Comparison of ENCODE assay signal across 11 mouse cellular contexts in the genomic region with DNA sequence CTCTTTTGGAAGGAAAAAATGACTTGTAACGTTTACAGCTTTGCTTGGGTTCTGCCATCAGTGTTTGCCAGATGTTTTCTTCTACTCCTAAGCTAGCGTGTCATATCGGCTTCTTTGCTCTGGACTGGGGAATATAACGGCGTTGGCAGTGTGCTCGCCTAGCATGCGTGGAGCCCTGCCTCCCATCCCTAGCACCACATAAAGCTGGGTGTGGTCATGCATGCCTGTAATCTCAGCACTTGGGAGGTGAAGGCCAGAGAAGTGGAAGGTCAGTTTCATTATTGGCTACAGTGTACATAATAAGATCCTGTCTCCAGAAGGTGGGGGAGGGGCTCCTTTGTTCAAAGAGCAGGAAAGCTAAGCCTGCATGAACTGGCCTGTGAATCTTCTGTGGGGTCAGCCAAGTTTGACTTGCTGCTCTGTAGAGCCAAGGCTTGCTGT. TPM values are rescaled to one million over a fixed set of nuclear protein-coding genes. Genes with fewer than 3 reads are reported as not detected.
DNase-seq lines count a peak whose midpoint lies in the region; ATAC-seq and TF ChIP-seq lines count a peak whose summit lies in the region.
"Had no signal": no experiment of that assay in that cellular context is flagged by ENCODE, and none has a peak within 500 bp of the region (broad histone marks: within the 10 kb centered on the region; RNA-seq: fewer than 3 reads in every experiment).

No protein-coding gene starts in this region.

- DNase-seq in cerebellum, adult 8-10 months, result peak; percentile 35
- no peak for DNase-seq in cerebellum, postnatal 4 days (ENCODE audit: low spot score in 2 of 2)
- DNase-seq in neural tube, embryonic 10.5 days (ENCODE audit: extremely low spot score, low spot score), result peak; percentile 26
- no peak for DNase-seq in left cerebral cortex, postnatal 14 days (ENCODE audit: low spot score in 2 of 2)

- H3K9ac ChIP-seq in neural tube, embryonic 15.5 days (replicated peaks), result no peak overlapping the region
- no peak overlapping the region for H3K9ac ChIP-seq in limb, embryonic 13.5 days
- H3K9ac ChIP-seq in forebrain, embryonic 16.5 days (replicated peaks; ENCODE audit: low read depth, low read length), result no peak overlapping the region
- H3K9ac ChIP-seq: midbrain, embryonic 12.5 days had no signal

- H3K9me3 ChIP-seq in neural tube, embryonic 15.5 days (replicated peaks), result no peaks in the 10 kb centered on the region
- H3K9me3 ChIP-seq in limb, embryonic 13.5 days, result no peaks in the 10 kb centered on the region
- no peaks in the 10 kb centered on the region for H3K9me3 ChIP-seq in forebrain, embryonic 16.5 days (ENCODE audit: control insufficient read depth, low read length)
- H3K9me3 ChIP-seq: midbrain, embryonic 12.5 days had no signal

- 0 out of 2 replicates have a peak, but pooled peaks cover 2% of the 10 kb centered on the region for H3K27me3 ChIP-seq in neural tube, embryonic 15.5 days (replicated peaks)
- no peaks in the 10 kb centered on the region; the same call in 1 of the 2 replicates for H3K27me3 ChIP-seq in limb, embryonic 13.5 days
- no peaks in the 10 kb centered on the region for H3K27me3 ChIP-seq in testis, adult 2 months (ENCODE audit: control insufficient read depth, insufficient read depth, low read length)
- no peaks in the 10 kb centered on the region for H3K27me3 ChIP-seq in forebrain, embryonic 16.5 days (replicated peaks; ENCODE audit: control insufficient read depth, insufficient read depth, low read length)

- no peak overlapping the region for H3K4me2 ChIP-seq in neural tube, embryonic 15.5 days
- no peak overlapping the region; the same call in 1 of the 2 replicates for H3K4me2 ChIP-seq in limb, embryonic 13.5 days (replicated peaks)
- H3K4me2 ChIP-seq in forebrain, embryonic 16.5 days (ENCODE audit: low read length), result no peak overlapping the region
- H3K4me2 ChIP-seq: midbrain, embryonic 12.5 days had no signal

- no peak for ATAC-seq in neural tube, embryonic 15.5 days (ENCODE audit: low FRiP score)
- no peak for ATAC-seq in limb, embryonic 13.5 days (ENCODE audit: low FRiP score, low read depth)
- no peak for ATAC-seq in forebrain, embryonic 16.5 days

- H3K4me3 ChIP-seq in neural tube, embryonic 15.5 days (replicated peaks), result no peak overlapping the region
- H3K4me3 ChIP-seq in limb, embryonic 13.5 days, result no peak overlapping the region
- peak overlapping the region; percentile 92 for H3K4me3 ChIP-seq in testis, adult 2 months (ENCODE audit: control insufficient read depth, low read depth, low read length)
- H3K4me3 ChIP-seq in forebrain, embryonic 16.5 days (replicated peaks; ENCODE audit: low read length), result no peak overlapping the region
- H3K4me3 ChIP-seq: midbrain, embryonic 12.5 days had no signal

- no peak overlapping the region for H3K27ac ChIP-seq in neural tube, embryonic 15.5 days (replicated peaks)
- peak overlapping the region; percentile 49 for H3K27ac ChIP-seq in limb, embryonic 13.5 days
- peak overlapping the region; percentile 49 for H3K27ac ChIP-seq in testis, adult 2 months (ENCODE audit: control insufficient read depth, insufficient read depth, low read depth, low read length)
- no peak overlapping the region for H3K27ac ChIP-seq in forebrain, embryonic 16.5 days (ENCODE audit: low read length)
- H3K27ac ChIP-seq: midbrain, embryonic 12.5 days had no signal

- peak; percentile 42; the same call in 1 of the 2 replicates for TF ChIP-seq POLR2A in testis, adult 2 months (IDR thresholded peaks at IDR 0.05; ENCODE audit: control insufficient read depth, low read depth, low read length)

- WGBS in neural tube, embryonic 15.5 days, result 84% methylated on average over 7 of the region's 7 CpGs
- WGBS in limb, embryonic 13.5 days, result 59% methylated on average over 7 of the region's 7 CpGs
- 89% methylated on average over 7 of the region's 7 CpGs for WGBS in forebrain, embryonic 16.5 days

- peaks cover 32% of the 10 kb centered on the region for H3K4me1 ChIP-seq in neural tube, embryonic 15.5 days
- peaks cover 50% of the 10 kb centered on the region for H3K4me1 ChIP-seq in limb, embryonic 13.5 days
- H3K4me1 ChIP-seq in testis, adult 2 months (ENCODE audit: control insufficient read depth, insufficient read depth, low read length), result peaks cover 31% of the 10 kb centered on the region
- peaks cover 22% of the 10 kb centered on the region for H3K4me1 ChIP-seq in forebrain, embryonic 16.5 days (replicated peaks; ENCODE audit: control insufficient read depth, insufficient read depth, low read length)

- H3K36me3 ChIP-seq in neural tube, embryonic 15.5 days, result no peaks in the 10 kb centered on the region
- H3K36me3 ChIP-seq in limb, embryonic 13.5 days, result no peaks in the 10 kb centered on the region; the same call in 1 of the 2 replicates
- H3K36me3 ChIP-seq in testis, adult 2 months (ENCODE audit: control insufficient read depth, insufficient read depth, low read length), result no peaks in the 10 kb centered on the region; the same call in 1 of the 2 replicates
- no peaks in the 10 kb centered on the region for H3K36me3 ChIP-seq in forebrain, embryonic 16.5 days (ENCODE audit: control insufficient read depth, insufficient read depth)
- H3K36me3 ChIP-seq: midbrain, embryonic 12.5 days had no signal

- TF ChIP-seq CTCF in testis, adult 2 months (IDR thresholded peaks at IDR 0.05; ENCODE audit: control insufficient read depth, insufficient read depth, insufficient replicate concordance, low read depth, low read length), result no peak

- intact Hi-C loops in left cerebral cortex, postnatal 14 days (cut with DNase I), result loop anchor here (10.0 kb wide), 1 partner anchor 340 kb away; a partner anchor contains a TSS

RNA-seq across cellular contexts. Expression of a gene that starts 1.5 kb away (rescaled TPM):
- 0.15 and 0.29 TPM in 2 replicates for polyA plus RNA-seq in neural tube, embryonic 15.5 days (2015; fragmentation: Nextera tagmentation; extraction: Ambion mirVana)
- polyA plus RNA-seq in limb, embryonic 13.5 days (2015; fragmentation: Nextera tagmentation; extraction: Ambion mirVana), result 0.34 and 0.43 TPM in 2 replicates
- polyA plus RNA-seq in testis, adult 2 months (2012; rRNA removed), result 92.3 and 97.5 TPM in 2 replicates
- polyA plus RNA-seq in forebrain, embryonic 16.5 days (2015; fragmentation: Nextera tagmentation; extraction: Ambion mirVana), result 0.11 and 0.17 TPM in 2 replicates
- under 1 TPM; 0.11 to 0.20 TPM for total RNA-seq in left cerebral cortex, postnatal 14 days (2021)

RNA-seq across cellular contexts. Expression of a gene that starts 2.2 kb away (rescaled TPM):
- polyA plus RNA-seq in neural tube, embryonic 15.5 days (2015; fragmentation: Nextera tagmentation; extraction: Ambion mirVana), result 14.2 and 29.1 TPM in 2 replicates
- 82.6 and 82.7 TPM in 2 replicates for polyA plus RNA-seq in limb, embryonic 13.5 days (2015; fragmentation: Nextera tagmentation; extraction: Ambion mirVana)
- polyA plus RNA-seq in testis, adult 2 months (2012; rRNA removed), result 74.7 and 74.9 TPM in 2 replicates
- 12.4 and 13.7 TPM in 2 replicates for polyA plus RNA-seq in forebrain, embryonic 16.5 days (2015; fragmentation: Nextera tagmentation; extraction: Ambion mirVana)
- total RNA-seq in left cerebral cortex, postnatal 14 days (2021), result 10 to 100 TPM; 14.1 to 15.9 TPM

RNA-seq across cellular contexts. Expression of a gene that starts 19.0 kb away (rescaled TPM):
- 328 and 329 TPM in 2 replicates for polyA plus RNA-seq in neural tube, embryonic 15.5 days (2015; fragmentation: Nextera tagmentation; extraction: Ambion mirVana)
- 320 and 338 TPM in 2 replicates for polyA plus RNA-seq in limb, embryonic 13.5 days (2015; fragmentation: Nextera tagmentation; extraction: Ambion mirVana)
- 81.2 and 90.9 TPM in 2 replicates for polyA plus RNA-seq in testis, adult 2 months (2012; rRNA removed)
- 270 and 287 TPM in 2 replicates for polyA plus RNA-seq in forebrain, embryonic 16.5 days (2015; fragmentation: Nextera tagmentation; extraction: Ambion mirVana)
- total RNA-seq in left cerebral cortex, postnatal 14 days (2021), result 100 to 1,000 TPM; 145 TPM

RNA-seq across cellular contexts. Expression of a gene that starts 19.1 kb away (rescaled TPM):
- polyA plus RNA-seq in neural tube, embryonic 15.5 days (2015; fragmentation: Nextera tagmentation; extraction: Ambion mirVana), result 31.1 and 40.6 TPM in 2 replicates
- 56.4 and 58.5 TPM in 2 replicates for polyA plus RNA-seq in limb, embryonic 13.5 days (2015; fragmentation: Nextera tagmentation; extraction: Ambion mirVana)
- polyA plus RNA-seq in testis, adult 2 months (2012; rRNA removed), result 16.0 and 17.2 TPM in 2 replicates
- 40.7 and 41.8 TPM in 2 replicates for polyA plus RNA-seq in forebrain, embryonic 16.5 days (2015; fragmentation: Nextera tagmentation; extraction: Ambion mirVana)
- 10 to 100 TPM; 28.9 to 30.7 TPM for total RNA-seq in left cerebral cortex, postnatal 14 days (2021)

RNA-seq across cellular contexts. Expression of a gene that starts 26.7 kb away (rescaled TPM):
- not detected in 2 replicates for polyA plus RNA-seq in neural tube, embryonic 15.5 days (2015; fragmentation: Nextera tagmentation; extraction: Ambion mirVana)
- not detected in 2 replicates for polyA plus RNA-seq in limb, embryonic 13.5 days (2015; fragmentation: Nextera tagmentation; extraction: Ambion mirVana)
- not detected in 2 replicates for polyA plus RNA-seq in testis, adult 2 months (2012; rRNA removed)
- not detected in 2 replicates for polyA plus RNA-seq in forebrain, embryonic 16.5 days (2015; fragmentation: Nextera tagmentation; extraction: Ambion mirVana)
- total RNA-seq in left cerebral cortex, postnatal 14 days (2021), result not detected
- total RNA-seq: heart, postnatal 14 days had no signal
- polyA plus RNA-seq: C2C12; midbrain, embryonic 12.5 days had no signal

Comparison
In these comparisons a context has a peak if more than half of its experiments do, and no peak if none do; other contexts are left out.
1. DNase-seq: peak in cerebellum, adult 8-10 months (single experiment) and neural tube, embryonic 10.5 days (single experiment); none in cerebellum, postnatal 4 days (0 of 2) and left cerebral cortex, postnatal 14 days (0 of 2).
2. H3K27ac ChIP-seq: peak in limb, embryonic 13.5 days (single experiment) and testis, adult 2 months (single experiment); none in neural tube, embryonic 15.5 days (single experiment) and forebrain, embryonic 16.5 days (single experiment).
3. RNA of a gene that starts 1.5 kb away (polyA plus RNA-seq): 92.3 to 97.5 TPM in testis, adult 2 months; 0.34 to 0.43 TPM in limb, embryonic 13.5 days, 0.15 to 0.29 TPM in neural tube, embryonic 15.5 days and 0.11 to 0.17 TPM in forebrain, embryonic 16.5 days; every median in the first group is over 10 times any median in the second.